Mouse (Mus musculus) limb, embryonic 14.5 days (tissue): ENCODE results near the gene Tspan1. TPM values are rescaled to one million over a fixed set of nuclear protein-coding genes. Genes with fewer than 3 reads are reported as not detected.

Source experiments
- ATAC-seq: fragments of 200-750 bp; cut with Nextera tagmentation; 2 replicates; pipeline ENCODE4 v1.8.0; 2017; ENCODE audit warnings: low read depth, moderate number of reproducible peaks, moderate TSS enrichment; ENCODE audit not compliant: low FRiP score
- DNase-seq: peaks from one replicate; pipeline ENCODE4 v3.0.0-alpha.2; 2015; ENCODE audit warnings: low spot score
- H3K27ac ChIP-seq: fragments of 300-500 bp; sonication (generic); replicated peaks from 2 replicates; pipeline ENCODE4 v1.5.1; 2014; ENCODE audit warnings: low read depth, mild to moderate bottlenecking, low read length, moderate library complexity, mixed read lengths
- H3K27me3 ChIP-seq: fragments of 300-500 bp; sonication (generic); 2 replicates; pipeline ENCODE4 v1.6.1; 2014; ENCODE audit warnings: low read length, mixed read lengths; ENCODE audit not compliant: control insufficient read depth, insufficient read depth
- H3K36me3 ChIP-seq: fragments of 300-500 bp; sonication (generic); 2 replicates; pipeline ENCODE4 v1.6.1; 2014; ENCODE audit warnings: mild to moderate bottlenecking, low read length, moderate library complexity, mixed read lengths; ENCODE audit not compliant: control insufficient read depth, insufficient read depth
- H3K4me1 ChIP-seq: fragments of 300-500 bp; sonication (generic); 2 replicates; pipeline ENCODE4 v1.6.1; 2014; ENCODE audit warnings: antibody characterized with exemption, low read length, mixed read lengths; ENCODE audit not compliant: control insufficient read depth, insufficient read depth
- H3K4me2 ChIP-seq: fragments of 300-500 bp; sonication (generic); replicated peaks from 2 replicates; pipeline ENCODE4 v1.6.1; 2014; ENCODE audit warnings: low read depth, mild to moderate bottlenecking, low read length, moderate library complexity; ENCODE audit not compliant: severe bottlenecking
- H3K4me3 ChIP-seq: fragments of 300-500 bp; sonication (generic); replicated peaks from 2 replicates; pipeline ENCODE4 v1.5.1; 2014; ENCODE audit warnings: low read length
- H3K9ac ChIP-seq: fragments of 300-500 bp; sonication (generic); 2 replicates; pipeline ENCODE4 v1.6.1; 2014; ENCODE audit warnings: mild to moderate bottlenecking, low read depth, low read length, moderate library complexity; ENCODE audit not compliant: severe bottlenecking
- H3K9me3 ChIP-seq: fragments of 300-500 bp; sonication (generic); 2 replicates; pipeline ENCODE4 v1.6.1; 2016; ENCODE audit warnings: low read length; ENCODE audit not compliant: control insufficient read depth
- POLR2A ChIP-seq: fragments of 200-500 bp; IDR thresholded peaks from 2 replicates; pipeline ENCODE4 v1.8.0; 2012; ENCODE audit warnings: inconsistent platforms, mild to moderate bottlenecking, moderate library complexity, borderline replicate concordance; ENCODE audit not compliant: insufficient read depth, insufficient read length; ENCODE audit errors: extremely low read depth
- whole genome bisulfite sequencing: fragments of 180-500 bp; shearing (Covaris S2); extraction: QIAGEN DNeasy Blood & Tissue Kit; methylation state at CpG from one replicate; pipeline ENCODE4 v1.1.7; 2014; 5-methylcytosine and 5-hydroxymethylcytosine counted together
- polyA plus RNA-seq, 2 experiments: library from polyadenylated mRNA; depleted of rRNA in 1 of 2; stranded (reverse) in 1 of 2; unstranded in 1 of 2; fragments of >200 nt; fragmentation: Nextera tagmentation in 1 of 2; extraction: Ambion mirVana in 1 of 2; gene quantifications; 2 replicates each; pipeline versions ENCODE4 v1.2.1 to v1.2.3; 2012 to 2014

The Tspan1 gene
- polyA plus RNA-seq, 2 experiments: not detected

DNA sequence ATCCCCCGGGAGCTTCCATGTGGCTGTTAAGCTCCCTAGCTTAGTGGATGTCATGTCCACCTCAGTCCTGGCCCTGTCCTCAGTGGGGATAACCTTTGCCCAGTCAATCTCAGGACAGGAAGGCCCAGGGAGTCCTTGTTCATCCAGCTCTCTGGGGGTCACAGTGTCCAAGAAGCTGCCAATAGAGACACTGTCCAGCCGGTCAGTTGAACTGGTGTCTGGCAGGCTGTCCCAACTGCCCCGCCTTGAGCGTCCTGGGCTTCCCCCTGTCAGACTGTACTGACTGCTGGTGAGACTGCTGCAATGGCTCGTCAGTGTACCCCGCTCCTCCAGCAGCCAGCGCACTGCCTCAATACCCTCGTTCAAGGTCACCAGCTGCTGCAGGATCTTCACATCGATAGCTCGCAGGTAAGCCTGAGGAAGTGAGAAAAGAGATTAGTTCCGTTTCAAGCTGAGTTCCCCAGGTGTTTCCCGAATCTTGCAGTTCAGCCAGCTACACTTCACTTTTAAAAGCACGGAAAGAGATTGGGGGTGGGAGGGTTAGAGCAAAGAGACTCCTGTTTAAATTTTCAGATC lies 29.9 kb downstream of the Tspan1 start:
- Histone ChIP-seq H3K4me2 (no peak overlapping the region), H3K27me3 (no peaks in the 10 kb centered on the region), H3K4me1 (no peaks in the 10 kb centered on the region), H3K9me3 (no peaks in the 10 kb centered on the region), H3K27ac (no peak overlapping the region), H3K4me3 (no peak overlapping the region), H3K9ac (no peak overlapping the region), H3K36me3 (peaks cover 4% of the 10 kb centered on the region; the same call in 1 of the 2 replicates)
- whole genome bisulfite sequencing: 49% methylated on average over 13 of the region's 13 CpGs
- TF ChIP-seq POLR2A: no peak
- ATAC-seq (no peak), DNase-seq (no peak)

DNA sequence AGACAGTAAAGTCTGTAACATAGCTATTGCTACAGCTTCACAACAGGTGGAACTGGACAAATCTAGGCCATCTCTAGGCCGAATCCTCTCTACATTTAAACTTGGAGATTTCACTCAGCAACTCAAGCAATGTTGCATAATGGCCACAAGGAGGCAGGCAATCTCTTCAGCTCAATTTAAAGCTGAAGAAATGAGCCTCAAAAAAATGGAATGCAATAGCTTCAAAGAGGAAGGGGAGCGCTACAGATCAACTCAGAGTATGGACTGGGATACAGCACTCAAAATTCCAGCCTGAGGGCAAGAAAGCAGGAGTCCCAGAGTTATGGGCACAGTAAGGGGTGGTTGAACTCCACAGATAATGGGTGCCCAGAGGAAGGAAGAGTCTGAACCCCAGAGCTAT lies 32.4 kb downstream of the Tspan1 start:
- no peak overlapping the region for H3K27ac ChIP-seq
- WGBS: 37% methylated on average over 2 of the region's 2 CpGs
- H3K9ac ChIP-seq: no peak overlapping the region
- no peak overlapping the region for H3K4me3 ChIP-seq
- ATAC-seq: no peak
- TF ChIP-seq POLR2A: no peak
- no peaks in the 10 kb centered on the region for H3K27me3 ChIP-seq
- DNase-seq: peak; percentile 69
- peaks cover 4% of the 10 kb centered on the region; the same call in 1 of the 2 replicates for H3K36me3 ChIP-seq
- H3K4me2 ChIP-seq: no peak overlapping the region
- no peaks in the 10 kb centered on the region for H3K9me3 ChIP-seq
- H3K4me1 ChIP-seq: no peaks in the 10 kb centered on the region

DNA sequence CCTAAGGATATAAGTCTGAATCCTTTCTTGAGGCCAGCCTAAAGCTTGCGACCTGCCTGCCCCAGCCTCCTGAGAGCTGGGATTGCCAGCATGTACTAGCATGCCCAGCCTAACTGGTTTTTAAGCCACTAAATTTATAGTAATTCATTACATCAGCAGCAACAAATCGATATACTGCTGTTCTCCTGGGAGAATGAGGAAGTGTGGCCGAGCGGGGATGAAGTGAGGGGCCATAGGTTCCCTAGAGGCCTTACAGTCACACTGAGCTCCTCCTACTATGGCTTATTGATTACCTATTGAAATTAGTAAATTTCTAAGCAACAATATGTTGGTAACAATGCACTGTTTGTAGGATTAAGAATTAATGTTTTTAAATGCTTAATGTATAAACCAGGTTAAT lies 34.3 kb downstream of the Tspan1 start:
- H3K27me3 ChIP-seq: no peaks in the 10 kb centered on the region
- no peak overlapping the region for H3K4me2 ChIP-seq
- 75% methylated on average over 4 of the region's 4 CpGs for WGBS
- ATAC-seq (no peak), DNase-seq (no peak)
- no peak overlapping the region for H3K9ac ChIP-seq
- no peak for TF ChIP-seq POLR2A
- no peak overlapping the region for H3K27ac ChIP-seq
- H3K4me1 ChIP-seq: no peaks in the 10 kb centered on the region
- H3K9me3 ChIP-seq: no peaks in the 10 kb centered on the region
- peaks cover 4% of the 10 kb centered on the region; the same call in 1 of the 2 replicates for H3K36me3 ChIP-seq
- no peak overlapping the region for H3K4me3 ChIP-seq

DNA sequence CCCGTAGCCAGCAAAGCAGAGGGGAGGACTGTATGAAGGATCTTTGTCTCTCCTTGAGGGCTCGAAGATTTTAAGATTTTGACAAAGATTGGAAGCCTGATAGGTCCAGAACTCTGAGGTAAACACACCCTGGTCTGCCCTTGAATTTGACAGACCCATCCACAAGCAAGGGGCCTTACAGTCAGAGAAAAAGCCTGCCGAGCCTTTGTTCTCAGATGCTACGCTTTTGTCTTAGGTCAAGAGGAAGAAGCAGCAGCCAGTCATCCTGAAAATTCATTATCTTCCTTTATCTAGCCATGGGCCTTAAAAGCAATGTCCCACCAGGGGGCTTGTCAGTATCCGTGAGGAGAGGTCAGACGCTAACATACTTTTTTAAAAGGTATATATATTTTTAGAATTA lies 39.4 kb downstream of the Tspan1 start:
- H3K9ac ChIP-seq: no peak overlapping the region
- H3K4me1 ChIP-seq: peaks cover 2% of the 10 kb centered on the region
- no peak overlapping the region for H3K27ac ChIP-seq
- no peak for ATAC-seq
- WGBS: 85% methylated on average over 6 of the region's 6 CpGs
- TF ChIP-seq POLR2A: no peak
- no peak for DNase-seq
- H3K9me3 ChIP-seq: no peaks in the 10 kb centered on the region
- H3K4me2 ChIP-seq: no peak overlapping the region
- H3K36me3 ChIP-seq: no peaks in the 10 kb centered on the region
- H3K27me3 ChIP-seq: no peaks in the 10 kb centered on the region
- H3K4me3 ChIP-seq: no peak overlapping the region

DNA sequence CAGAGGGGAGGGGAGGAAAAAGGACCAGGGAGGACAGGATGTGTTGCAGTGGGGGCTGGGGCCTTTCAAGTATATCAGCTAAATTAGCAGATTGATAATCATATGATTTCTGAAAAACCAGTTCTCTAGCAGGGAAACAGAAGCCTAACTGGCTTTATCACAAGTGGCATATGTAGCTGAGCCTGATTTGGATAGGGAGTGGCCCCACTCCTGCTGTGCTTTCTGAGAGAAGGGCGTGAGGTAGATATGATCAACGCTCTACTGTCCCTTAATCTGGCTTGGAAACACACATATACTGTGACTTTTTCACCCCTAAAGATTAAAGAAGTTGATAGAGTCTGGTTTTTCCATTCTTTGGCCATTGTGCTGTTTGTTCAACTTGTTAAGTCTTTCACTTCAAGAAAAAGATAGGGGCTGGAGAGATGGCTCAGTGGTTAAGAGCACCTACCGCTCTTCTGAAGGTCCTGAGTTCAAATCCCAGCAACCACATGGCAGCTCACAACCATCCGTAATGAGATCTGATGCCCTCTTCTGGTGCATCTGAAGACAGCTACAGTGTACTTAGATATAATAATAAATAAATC lies 41.5 kb downstream of the Tspan1 start:
- TF ChIP-seq POLR2A: no peak
- peaks cover 5% of the 10 kb centered on the region for H3K4me1 ChIP-seq
- ATAC-seq: no peak
- H3K36me3 ChIP-seq: no peaks in the 10 kb centered on the region
- no peaks in the 10 kb centered on the region for H3K9me3 ChIP-seq
- H3K9ac ChIP-seq: no peak overlapping the region
- no peak overlapping the region for H3K27ac ChIP-seq
- H3K4me3 ChIP-seq: no peak overlapping the region
- DNase-seq: no peak
- no peaks in the 10 kb centered on the region for H3K27me3 ChIP-seq
- no peak overlapping the region for H3K4me2 ChIP-seq
- WGBS: 93% methylated on average over 4 of the region's 4 CpGs
